Mouse (Mus musculus): ENCODE data around the gene Exd1. TPM values are rescaled to one million over a fixed set of nuclear protein-coding genes. Genes with fewer than 3 reads are reported as not detected.

The Exd1 gene
- polyA plus RNA-seq, 1 experiment from 2014 or later, result 0.18 TPM

Other genes starting within 250 kb of the Exd1 start
- gene Dll4, start 221.8 kb downstream of the Exd1 start, polyA plus RNA-seq (2015; fragmentation: Nextera tagmentation; extraction: Ambion mirVana), result 6.8 and 8.2 TPM in 2 replicates
- 1.5 and 2.4 TPM in 2 replicates for gene Chac1, start 196.4 kb downstream of the Exd1 start, polyA plus RNA-seq (2015; fragmentation: Nextera tagmentation; extraction: Ambion mirVana)
- gene Ino80, start 69.9 kb downstream of the Exd1 start, polyA plus RNA-seq (2015; fragmentation: Nextera tagmentation; extraction: Ambion mirVana), result 3.6 and 3.9 TPM in 2 replicates
- 92.4 and 110 TPM in 2 replicates for gene Chp1, start 70 bp upstream of the Exd1 start, polyA plus RNA-seq (2015; fragmentation: Nextera tagmentation; extraction: Ambion mirVana)
- 62.7 and 65.4 TPM in 2 replicates for gene Nusap1, start 70.7 kb upstream of the Exd1 start, polyA plus RNA-seq (2015; fragmentation: Nextera tagmentation; extraction: Ambion mirVana)
- gene Oip5, start 70.8 kb upstream of the Exd1 start, polyA plus RNA-seq (2015; fragmentation: Nextera tagmentation; extraction: Ambion mirVana), result 22.3 and 24.9 TPM in 2 replicates
- gene Ndufaf1, start 115.2 kb upstream of the Exd1 start, polyA plus RNA-seq (2015; fragmentation: Nextera tagmentation; extraction: Ambion mirVana), result 41.1 and 48.1 TPM in 2 replicates
- 30.3 and 36.8 TPM in 2 replicates for gene Rtf1, start 127.4 kb upstream of the Exd1 start, polyA plus RNA-seq (2015; fragmentation: Nextera tagmentation; extraction: Ambion mirVana)
- gene Itpka, start 194.7 kb upstream of the Exd1 start, polyA plus RNA-seq (2015; fragmentation: Nextera tagmentation; extraction: Ambion mirVana), result 7.5 and 7.6 TPM in 2 replicates
- gene Ltk, start 212.8 kb upstream of the Exd1 start, polyA plus RNA-seq (2015; fragmentation: Nextera tagmentation; extraction: Ambion mirVana), result 1.7 and 2.1 TPM in 2 replicates
- gene Rpap1, start 239.9 kb upstream of the Exd1 start, polyA plus RNA-seq (2015; fragmentation: Nextera tagmentation; extraction: Ambion mirVana), result 26.1 and 26.7 TPM in 2 replicates